Mouse (Mus musculus) lung, adult 18-20 months (tissue): ENCODE measurements around the gene H2-M10.6.
A peak's percentile ranks its signal among the peaks of the same experiment; 100 is the strongest.

ENCODE experiments used
- DNase-seq, 2 experiments: peaks; one replicate each; pipeline ENCODE4 v3.0.0; 2022; ENCODE audit warnings: mixed read lengths in 2 of 2

Gene H2-M10.6

GRCm38 (mm10) chr17:36843696-36844095, 31.7 kb downstream of the H2-M10.6 start:
- DNase-seq, result no peak

GRCm38 (mm10) chr17:36844286-36844719, 32.3 kb downstream of the H2-M10.6 start:
- DNase-seq, result no peak

- DNase-seq, result no peak
These were observed 32.8 kb downstream of the H2-M10.6 start for GRCm38 (mm10) chr17:36844725-36845124.

- DNase-seq, result no peak
These were observed 36.9 kb downstream of the H2-M10.6 start for GRCm38 (mm10) chr17:36848911-36849310.

GRCm38 (mm10) chr17:36849992-36850391, 38.0 kb downstream of the H2-M10.6 start:
- DNase-seq, result peak; percentile 38 to 64

- peak in 1 of 2 experiments; percentile 19 for DNase-seq
These were observed 39.2 kb downstream of the H2-M10.6 start for GRCm38 (mm10) chr17:36851200-36851599.

- no peak for DNase-seq
These were observed 39.7 kb downstream of the H2-M10.6 start for GRCm38 (mm10) chr17:36851627-36852026.

- DNase-seq, result no peak
These were observed 43.5 kb downstream of the H2-M10.6 start for GRCm38 (mm10) chr17:36855484-36855883.

- no peak for DNase-seq
These were observed 44.3 kb downstream of the H2-M10.6 start for GRCm38 (mm10) chr17:36856236-36856635.

GRCm38 (mm10) chr17:36858181-36858580, 46.2 kb downstream of the H2-M10.6 start:
- DNase-seq, result no peak

- DNase-seq, result no peak
These were observed 49.7 kb downstream of the H2-M10.6 start for GRCm38 (mm10) chr17:36861680-36862079.
